Mouse (Mus musculus) limb, embryonic 15.5 days (tissue): ENCODE measurements at regions not wholly inside any gene's neighbourhood (a gene's known extent, or its start where the extent isn't known, plus 50 kb on each side); places are given as distances from the start of the nearest gene placed in this dataset.

Experiments
- ATAC-seq: fragments of 200-750 bp; cut with Nextera tagmentation; 2 replicates; pipeline ENCODE4 v1.8.0; 2017; ENCODE audit warnings: low read depth, moderate TSS enrichment; ENCODE audit not compliant: insufficient number of reproducible peaks, low FRiP score, low TSS enrichment
- H3K27ac ChIP-seq: fragments of 300-500 bp; sonication (generic); 2 replicates; pipeline ENCODE4 v1.5.1; 2015; ENCODE audit warnings: moderate library complexity, mild to moderate bottlenecking, inconsistent platforms
- H3K27me3 ChIP-seq: fragments of 300-500 bp; sonication (generic); 2 replicates; pipeline ENCODE4 v1.6.1; 2015; ENCODE audit warnings: inconsistent platforms
- H3K36me3 ChIP-seq: fragments of 300-500 bp; sonication (generic); 2 replicates; pipeline ENCODE4 v1.6.1; 2015; ENCODE audit warnings: inconsistent platforms
- H3K4me1 ChIP-seq: fragments of 300-500 bp; sonication (generic); 2 replicates; pipeline ENCODE4 v1.6.1; 2015; ENCODE audit warnings: inconsistent platforms
- H3K4me2 ChIP-seq: fragments of 300-500 bp; sonication (generic); 2 replicates; pipeline ENCODE4 v1.6.1; 2015; ENCODE audit warnings: mild to moderate bottlenecking, inconsistent platforms
- H3K4me3 ChIP-seq: fragments of 300-500 bp; sonication (generic); 2 replicates; pipeline ENCODE4 v1.5.1; 2015; ENCODE audit warnings: mild to moderate bottlenecking, inconsistent platforms
- H3K9ac ChIP-seq: fragments of 300-500 bp; sonication (generic); 2 replicates; pipeline ENCODE4 v1.6.1; 2015; ENCODE audit warnings: inconsistent platforms
- H3K9me3 ChIP-seq: fragments of 300-500 bp; sonication (generic); 2 replicates; pipeline ENCODE4 v1.6.1; 2016; ENCODE audit warnings: inconsistent platforms
- WGBS: fragments of 180-500 bp; shearing (Covaris S2); methylation state at CpG from one replicate; pipeline ENCODE4 v1.1.7; 2015; 5-methylcytosine and 5-hydroxymethylcytosine counted together

GRCm38 (mm10) chr10:92030221-92030620 lies 692.0 kb downstream of the Nedd1 start:
- no peak overlapping the region for H3K4me3 ChIP-seq
- H3K4me1 ChIP-seq, result no peaks in the 10 kb centered on the region
- no peaks in the 10 kb centered on the region for H3K36me3 ChIP-seq
- H3K4me2 ChIP-seq, result no peak overlapping the region
- H3K27ac ChIP-seq, result no peak overlapping the region
- no peak overlapping the region for H3K9ac ChIP-seq
- no peak for ATAC-seq
- no peaks in the 10 kb centered on the region for H3K27me3 ChIP-seq
- 77% methylated on average over 4 of the region's 4 CpGs for WGBS
- H3K9me3 ChIP-seq, result no peaks in the 10 kb centered on the region

DNA sequence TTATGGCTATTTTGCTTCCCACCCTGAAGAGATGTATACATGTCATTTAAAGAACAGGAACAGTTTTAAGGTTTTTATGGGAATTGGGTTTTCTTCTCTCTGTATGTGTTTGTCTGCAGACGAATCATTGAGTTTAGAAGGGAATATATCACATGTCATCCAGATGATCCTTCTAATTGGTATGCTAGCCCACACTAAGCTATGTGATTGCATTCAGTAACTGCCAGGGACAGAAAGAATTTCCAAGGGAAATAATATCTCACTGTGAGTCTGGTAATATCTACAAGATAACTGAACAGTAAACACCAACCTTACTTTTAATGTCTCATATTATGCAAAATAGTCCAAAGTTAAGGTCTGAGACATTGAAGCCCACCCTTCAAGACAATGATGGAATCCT lies 698.0 kb downstream of the Nedd1 start:
- H3K36me3 ChIP-seq, result no peaks in the 10 kb centered on the region
- no peak overlapping the region for H3K9ac ChIP-seq
- no peak for ATAC-seq
- no peak overlapping the region for H3K4me3 ChIP-seq
- H3K4me1 ChIP-seq, result no peaks in the 10 kb centered on the region
- 38% methylated on average over 1 of the region's 1 CpGs for WGBS
- no peak overlapping the region for H3K27ac ChIP-seq
- H3K4me2 ChIP-seq, result no peak overlapping the region
- no peaks in the 10 kb centered on the region for H3K27me3 ChIP-seq
- no peaks in the 10 kb centered on the region for H3K9me3 ChIP-seq

- Histone ChIP-seq H3K4me2 (no peak overlapping the region), H3K9me3 (no peaks in the 10 kb centered on the region), H3K9ac (no peak overlapping the region), H3K36me3 (no peaks in the 10 kb centered on the region), H3K4me3 (no peak overlapping the region), H3K27ac (no peak overlapping the region), H3K27me3 (no peaks in the 10 kb centered on the region), H3K4me1 (no peaks in the 10 kb centered on the region)
- 53% methylated on average over 1 of the region's 1 CpGs for WGBS
- no peak for ATAC-seq
These were observed 701.2 kb downstream of the Nedd1 start for GRCm38 (mm10) chr10:92021036-92021435.

- Histone ChIP-seq H3K4me2 (no peak overlapping the region), H3K27me3 (no peaks in the 10 kb centered on the region), H3K4me3 (no peak overlapping the region), H3K9ac (no peak overlapping the region), H3K27ac (no peak overlapping the region), H3K9me3 (no peaks in the 10 kb centered on the region), H3K4me1 (no peaks in the 10 kb centered on the region), H3K36me3 (no peaks in the 10 kb centered on the region)
- WGBS, result 65% methylated on average over 10 of the region's 10 CpGs
- no peak for ATAC-seq
These were observed 712.7 kb downstream of the Nedd1 start for GRCm38 (mm10) chr10:92009551-92009950.

DNA sequence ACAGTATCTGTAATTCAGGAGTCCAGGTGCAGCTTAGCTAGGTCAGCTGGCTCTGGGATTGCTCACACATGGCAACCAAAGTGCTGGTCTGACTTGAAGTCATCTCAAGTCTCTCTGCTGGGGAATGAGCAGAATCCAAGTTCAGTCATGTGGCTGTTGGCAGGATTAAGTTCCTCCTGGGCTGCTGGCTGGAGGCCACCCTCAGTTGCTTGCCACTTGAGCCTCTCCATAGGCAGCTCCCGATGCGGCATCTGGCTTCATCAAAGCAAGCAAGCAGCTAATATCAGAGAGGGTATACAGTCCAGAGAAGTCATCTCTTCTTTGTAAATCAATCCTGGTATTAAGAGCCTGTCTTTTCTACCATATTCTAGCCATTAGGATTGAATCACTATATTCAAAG lies 714.3 kb downstream of the Nedd1 start:
- ATAC-seq, result no peak
- Histone ChIP-seq H3K9ac (no peak overlapping the region), H3K4me3 (no peak overlapping the region), H3K4me1 (no peaks in the 10 kb centered on the region), H3K9me3 (no peaks in the 10 kb centered on the region), H3K4me2 (no peak overlapping the region), H3K27ac (no peak overlapping the region), H3K36me3 (no peaks in the 10 kb centered on the region), H3K27me3 (no peaks in the 10 kb centered on the region)
- 64% methylated on average over 2 of the region's 2 CpGs for WGBS

GRCm38 (mm10) chr10:92006467-92006866 lies 715.8 kb downstream of the Nedd1 start:
- H3K9ac ChIP-seq, result no peak overlapping the region
- H3K27ac ChIP-seq, result no peak overlapping the region
- WGBS, result 73% methylated on average over 3 of the region's 3 CpGs
- ATAC-seq, result no peak
- H3K4me3 ChIP-seq, result no peak overlapping the region
- no peaks in the 10 kb centered on the region for H3K36me3 ChIP-seq
- H3K4me2 ChIP-seq, result no peak overlapping the region
- H3K9me3 ChIP-seq, result no peaks in the 10 kb centered on the region
- H3K27me3 ChIP-seq, result no peaks in the 10 kb centered on the region
- no peaks in the 10 kb centered on the region for H3K4me1 ChIP-seq

GRCm38 (mm10) chr10:91991040-91991439 lies 731.2 kb downstream of the Nedd1 start:
- 71% methylated on average over 4 of the region's 4 CpGs for WGBS
- H3K9ac ChIP-seq, result no peak overlapping the region
- ATAC-seq, result no peak

DNA sequence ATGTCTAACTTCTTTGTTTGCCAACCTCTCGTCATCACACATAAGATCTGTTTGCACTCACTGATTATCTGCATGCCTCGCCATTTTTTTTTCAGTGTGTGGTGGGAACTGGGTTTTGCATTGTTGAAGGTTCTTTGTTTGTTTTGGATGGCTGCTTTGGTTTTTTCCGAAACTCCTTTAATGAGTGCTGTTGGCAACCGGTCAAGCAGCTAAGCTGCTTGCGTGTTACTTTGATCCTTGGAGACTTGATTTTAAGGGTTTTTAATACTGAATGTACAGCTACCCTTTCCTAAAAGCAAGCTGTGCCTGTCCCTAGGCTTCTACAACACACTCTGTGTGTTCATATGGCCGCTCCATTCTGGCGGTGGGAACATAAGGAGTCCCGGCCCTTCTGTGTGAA lies 733.9 kb downstream of the Nedd1 start:
- H3K9ac ChIP-seq, result no peak overlapping the region
- H3K27me3 ChIP-seq, result no peaks in the 10 kb centered on the region
- H3K4me3 ChIP-seq, result no peak overlapping the region
- no peaks in the 10 kb centered on the region for H3K9me3 ChIP-seq
- H3K36me3 ChIP-seq, result no peaks in the 10 kb centered on the region
- H3K4me2 ChIP-seq, result no peak overlapping the region
- WGBS, result 55% methylated on average over 8 of the region's 8 CpGs
- ATAC-seq, result no peak
- H3K27ac ChIP-seq, result no peak overlapping the region
- peaks cover 4% of the 10 kb centered on the region; the same call in 1 of the 2 replicates for H3K4me1 ChIP-seq

More at GRCm38 (mm10) chr10:91991040-91991439, 731.2 kb downstream of the Nedd1 start:
- Histone ChIP-seq H3K27me3 (no peaks in the 10 kb centered on the region), H3K4me2 (no peak overlapping the region), H3K27ac (no peak overlapping the region), H3K36me3 (no peaks in the 10 kb centered on the region), H3K9me3 (no peaks in the 10 kb centered on the region), H3K4me1 (peaks cover 4% of the 10 kb centered on the region; the same call in 1 of the 2 replicates), H3K4me3 (no peak overlapping the region)

DNA sequence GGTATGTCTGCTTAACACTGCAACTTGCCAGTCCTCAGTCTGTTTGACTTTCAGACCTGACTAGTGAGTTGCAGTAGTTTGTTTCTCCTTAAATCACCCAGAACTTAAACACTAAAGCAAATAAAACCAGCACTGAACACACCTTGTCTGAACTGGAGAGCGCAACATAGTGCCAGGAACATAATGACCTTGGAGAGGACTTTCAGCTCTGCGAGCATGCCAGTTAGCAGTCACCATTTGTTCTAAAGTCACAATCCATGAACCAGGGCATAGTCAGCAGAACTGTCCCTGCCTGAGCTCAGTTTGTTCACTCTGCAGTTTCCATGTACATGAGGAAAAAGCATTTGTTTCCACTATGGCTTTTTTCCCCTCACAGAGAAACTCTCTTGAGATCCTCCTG lies 742.4 kb downstream of the Nedd1 start:
- H3K9ac ChIP-seq, result no peak overlapping the region
- H3K4me2 ChIP-seq, result no peak overlapping the region
- no peaks in the 10 kb centered on the region for H3K4me1 ChIP-seq
- H3K36me3 ChIP-seq, result no peaks in the 10 kb centered on the region
- H3K27ac ChIP-seq, result no peak overlapping the region
- H3K27me3 ChIP-seq, result no peaks in the 10 kb centered on the region
- no peaks in the 10 kb centered on the region for H3K9me3 ChIP-seq
- WGBS, result 92% methylated on average over 2 of the region's 2 CpGs
- H3K4me3 ChIP-seq, result no peak overlapping the region
- ATAC-seq, result no peak

GRCm38 (mm10) chr10:91971951-91972350 lies 750.3 kb downstream of the Nedd1 start:
- Histone ChIP-seq H3K9me3 (no peaks in the 10 kb centered on the region), H3K4me1 (no peaks in the 10 kb centered on the region), H3K27me3 (no peaks in the 10 kb centered on the region), H3K27ac (no peak overlapping the region), H3K9ac (no peak overlapping the region), H3K36me3 (no peaks in the 10 kb centered on the region), H3K4me3 (no peak overlapping the region), H3K4me2 (no peak overlapping the region)
- 77% methylated on average over 2 of the region's 2 CpGs for WGBS
- no peak for ATAC-seq

- H3K36me3 ChIP-seq, result no peaks in the 10 kb centered on the region
- no peaks in the 10 kb centered on the region for H3K4me1 ChIP-seq
- H3K9ac ChIP-seq, result no peak overlapping the region
- 83% methylated on average over 18 of the region's 18 CpGs for WGBS
- H3K9me3 ChIP-seq, result no peaks in the 10 kb centered on the region
- H3K27ac ChIP-seq, result no peak overlapping the region
- ATAC-seq, result no peak
- no peak overlapping the region for H3K4me3 ChIP-seq
- no peak overlapping the region for H3K4me2 ChIP-seq
- no peaks in the 10 kb centered on the region for H3K27me3 ChIP-seq
These were observed 754.5 kb downstream of the Nedd1 start for GRCm38 (mm10) chr10:91967570-91968310.

- Histone ChIP-seq H3K4me1 (no peaks in the 10 kb centered on the region), H3K9ac (no peak overlapping the region), H3K27ac (no peak overlapping the region), H3K36me3 (no peaks in the 10 kb centered on the region), H3K4me3 (no peak overlapping the region), H3K27me3 (no peaks in the 10 kb centered on the region), H3K4me2 (no peak overlapping the region), H3K9me3 (no peaks in the 10 kb centered on the region)
- 41% methylated on average over 6 of the region's 6 CpGs for WGBS
- ATAC-seq, result no peak
These were observed 762.3 kb downstream of the Nedd1 start for GRCm38 (mm10) chr10:91959734-91960492.
